Mouse (Mus musculus) lung, postnatal 0 days (tissue): Measurements from ENCODE around the gene Cd300lf. TPM values are rescaled to one million over a fixed set of nuclear protein-coding genes. Genes with fewer than 3 reads are reported as not detected.
A peak's percentile ranks its signal among the peaks of the same experiment; 100 is the strongest.

Experiments used
- ATAC-seq: fragments of 200-750 bp; cut with Nextera tagmentation; 2 replicates; pipeline ENCODE4 v1.8.0; 2017; ENCODE audit warnings: moderate library complexity
- DNase-seq: peaks from one replicate; pipeline ENCODE4 v3.0.0-alpha.2; 2016; ENCODE audit warnings: low spot score
- H3K27ac ChIP-seq: fragments of 300-500 bp; sonication (generic); 2 replicates; pipeline ENCODE4 v1.5.1; 2014; ENCODE audit warnings: antibody characterized with exemption, mild to moderate bottlenecking, low read length, mixed read lengths
- H3K27me3 ChIP-seq: fragments of 300-500 bp; sonication (generic); replicated peaks from 2 replicates; pipeline ENCODE4 v1.6.1; 2014; ENCODE audit warnings: low read length, mixed read lengths; ENCODE audit not compliant: insufficient read depth
- H3K36me3 ChIP-seq: fragments of 300-500 bp; sonication (generic); 2 replicates; pipeline ENCODE4 v1.6.1; 2014; ENCODE audit warnings: low read length, mixed read lengths; ENCODE audit not compliant: insufficient read depth
- H3K4me1 ChIP-seq: fragments of 300-500 bp; sonication (generic); 2 replicates; pipeline ENCODE4 v1.6.1; 2014; ENCODE audit warnings: antibody characterized with exemption, low read depth, low read length, mixed read lengths; ENCODE audit not compliant: insufficient read depth
- H3K4me2 ChIP-seq: fragments of 300-500 bp; sonication (generic); replicated peaks from 2 replicates; pipeline ENCODE4 v1.6.1; 2014; ENCODE audit warnings: low read depth, mild to moderate bottlenecking, low read length, moderate library complexity, mixed read lengths
- H3K4me3 ChIP-seq: fragments of 300-500 bp; sonication (generic); 2 replicates; pipeline ENCODE4 v1.5.1; 2014; ENCODE audit warnings: low read depth, low read length
- H3K9ac ChIP-seq: fragments of 300-500 bp; sonication (generic); replicated peaks from 2 replicates; pipeline ENCODE4 v1.6.1; 2014; ENCODE audit warnings: low read depth, mild to moderate bottlenecking
- H3K9me3 ChIP-seq: fragments of 300-500 bp; sonication (generic); 2 replicates; pipeline ENCODE4 v1.6.1; 2016; ENCODE audit warnings: low read length, mixed read lengths
- CTCF ChIP-seq: IDR thresholded peaks from 2 replicates; pipeline ENCODE4 v1.5.1; 2016; ENCODE audit warnings: antibody characterized with exemption, mild to moderate bottlenecking
- EP300 ChIP-seq: IDR thresholded peaks from 2 replicates; pipeline ENCODE4 v1.6.1; 2016; ENCODE audit warnings: antibody characterized with exemption, mild to moderate bottlenecking, control low read depth
- WGBS: fragments of 180-500 bp; shearing (Covaris S2); extraction: QIAGEN DNeasy Blood & Tissue Kit; methylation state at CpG from one replicate; pipeline ENCODE4 v1.1.7; 2014; 5-methylcytosine and 5-hydroxymethylcytosine counted together
- polyA plus RNA-seq: library from polyadenylated mRNA; unstranded; fragments of >200 nt; fragmentation: Nextera tagmentation; extraction: Ambion mirVana; gene quantifications from 2 replicates; pipeline ENCODE4 v1.2.1, GENCODE M21; 2015

Cd300lf gene
- polyA plus RNA-seq, 1 experiment from 2014 or later, result 13.1 TPM

DNA sequence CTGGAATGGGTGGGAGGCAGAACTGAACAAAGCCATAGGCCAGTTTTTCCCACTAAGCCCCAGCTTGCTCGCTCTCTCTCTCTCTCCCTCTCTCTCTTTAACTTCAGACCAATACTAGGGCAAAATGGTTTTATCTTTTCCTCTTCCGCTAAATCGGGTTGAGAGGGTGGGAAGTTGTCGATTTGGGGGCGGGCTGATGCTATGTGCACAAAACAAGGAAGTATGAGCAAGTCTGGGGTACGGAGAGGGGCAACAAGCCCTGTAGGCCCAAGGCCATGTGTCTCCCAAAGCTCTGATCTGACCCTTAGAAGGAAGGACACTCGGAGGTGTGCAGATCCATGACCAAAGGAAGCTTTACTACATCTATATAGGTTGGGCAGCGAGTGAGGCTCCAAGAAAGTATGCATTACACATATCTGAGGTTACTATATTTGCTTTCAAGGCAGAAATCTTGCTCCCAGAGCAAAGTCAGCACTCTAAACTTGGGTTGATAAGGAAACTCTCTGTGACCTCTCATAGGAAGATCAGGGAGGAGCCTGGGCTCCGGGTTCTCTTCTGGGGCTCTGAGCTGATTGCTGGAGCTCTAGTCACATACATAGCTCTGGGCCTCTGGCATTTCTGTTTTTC lies 27.9 kb upstream of the Cd300lf start:
- Histone ChIP-seq H3K27me3 (no peaks in the 10 kb centered on the region), H3K4me2 (no peak overlapping the region), H3K36me3 (no peaks in the 10 kb centered on the region), H3K4me1 (peaks cover 12% of the 10 kb centered on the region; the same call in 1 of the 2 replicates), H3K27ac (0 out of 2 replicates have a peak overlapping the region, but pooled peaks have one; percentile 6), H3K9me3 (no peaks in the 10 kb centered on the region), H3K9ac (no peak overlapping the region), H3K4me3 (no peak overlapping the region)
- no peak for TF ChIP-seq EP300
- WGBS, result 46% methylated on average over 9 of the region's 9 CpGs
- no peak for ATAC-seq
- DNase-seq, result no peak

DNA sequence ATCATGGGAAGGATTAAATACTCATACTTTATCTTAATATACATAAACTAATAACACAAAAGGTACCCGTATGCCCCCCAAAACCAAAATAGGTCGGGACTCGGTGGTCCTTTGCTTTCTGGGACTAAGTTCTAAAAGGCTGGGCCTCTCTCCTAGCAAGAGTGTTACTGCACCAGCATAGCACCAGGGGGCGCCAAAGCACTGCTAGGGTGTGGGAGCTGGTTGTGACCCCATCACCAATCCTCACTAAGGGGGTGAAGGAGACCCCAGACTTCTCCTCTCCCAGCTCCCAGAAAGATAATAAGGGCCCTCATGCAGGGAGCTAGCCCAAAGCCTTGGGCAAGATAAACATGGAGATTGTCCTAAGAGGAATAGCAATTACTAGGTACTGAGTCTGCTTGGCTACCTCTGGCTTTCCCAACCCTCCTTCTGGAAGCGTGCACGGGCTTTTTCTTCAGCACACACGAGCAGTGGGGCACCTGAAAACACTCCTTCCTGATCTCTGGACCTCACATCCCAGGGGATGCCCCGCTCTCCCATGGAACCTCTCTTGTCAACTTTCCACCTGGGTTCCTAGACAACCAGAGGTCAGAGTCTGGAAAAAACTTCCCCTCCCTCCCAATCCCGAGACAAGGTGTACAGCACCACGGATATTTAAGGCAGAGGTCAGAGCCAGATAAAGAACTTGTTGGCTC lies 27.2 kb upstream of the Cd300lf start:
- Histone ChIP-seq H3K9me3 (no peaks in the 10 kb centered on the region), H3K27me3 (no peaks in the 10 kb centered on the region), H3K36me3 (no peaks in the 10 kb centered on the region), H3K4me1 (peaks cover 12% of the 10 kb centered on the region; the same call in 1 of the 2 replicates), H3K4me3 (no peak overlapping the region), H3K4me2 (no peak overlapping the region), H3K9ac (no peak overlapping the region), H3K27ac (no peak overlapping the region)
- TF ChIP-seq CTCF, result peak; percentile 90
- TF ChIP-seq EP300, result no peak
- peak; percentile 78 for DNase-seq
- ATAC-seq, result no peak
- 28% methylated on average over 10 of the region's 10 CpGs for WGBS

GRCm38 (mm10) chr11:115160016-115160797 lies 26.4 kb upstream of the Cd300lf start:
- H3K4me1 ChIP-seq, result peaks cover 12% of the 10 kb centered on the region; the same call in 1 of the 2 replicates
- DNase-seq (peak; percentile 70), ATAC-seq (no peak)
- WGBS, result 47% methylated on average over 11 of the region's 11 CpGs
- H3K4me3 ChIP-seq, result no peak overlapping the region
- H3K9ac ChIP-seq, result no peak overlapping the region
- H3K27me3 ChIP-seq, result no peaks in the 10 kb centered on the region
- TF ChIP-seq EP300 (no peak), CTCF (peak; percentile 90)
- H3K36me3 ChIP-seq, result no peaks in the 10 kb centered on the region
- H3K9me3 ChIP-seq, result no peaks in the 10 kb centered on the region
- H3K4me2 ChIP-seq, result no peak overlapping the region
- no peak overlapping the region for H3K27ac ChIP-seq

GRCm38 (mm10) chr11:115157933-115158719 lies 24.3 kb upstream of the Cd300lf start:
- H3K9ac ChIP-seq, result 0 out of 2 replicates have a peak overlapping the region, but pooled peaks have one; percentile 8

GRCm38 (mm10) chr11:115155053-115155634 lies 21.4 kb upstream of the Cd300lf start:
- whole genome bisulfite sequencing, result 7% methylated on average over 5 of the region's 5 CpGs
- H3K4me1 ChIP-seq, result peaks cover 7% of the 10 kb centered on the region; the same call in 1 of the 2 replicates
- DNase-seq (no peak), ATAC-seq (no peak)
- H3K4me3 ChIP-seq, result no peak overlapping the region
- no peak overlapping the region for H3K27ac ChIP-seq
- H3K27me3 ChIP-seq, result 0 out of 2 replicates have a peak, but pooled peaks cover 6% of the 10 kb centered on the region
- H3K9ac ChIP-seq, result no peak overlapping the region
- H3K4me2 ChIP-seq, result no peak overlapping the region
- H3K36me3 ChIP-seq, result no peaks in the 10 kb centered on the region
- TF ChIP-seq CTCF (no peak), EP300 (no peak)
- no peaks in the 10 kb centered on the region for H3K9me3 ChIP-seq

More at GRCm38 (mm10) chr11:115157933-115158719, 24.3 kb upstream of the Cd300lf start:
- no peak for ATAC-seq
- no peak overlapping the region for H3K27ac ChIP-seq
- H3K27me3 ChIP-seq, result 0 out of 2 replicates have a peak, but pooled peaks cover 6% of the 10 kb centered on the region
- no peak overlapping the region for H3K4me2 ChIP-seq
- TF ChIP-seq CTCF (no peak), EP300 (no peak)
- no peaks in the 10 kb centered on the region for H3K9me3 ChIP-seq
- 11% methylated on average over 12 of the region's 12 CpGs for WGBS
- DNase-seq, result no peak
- no peak overlapping the region for H3K4me3 ChIP-seq
- no peaks in the 10 kb centered on the region for H3K36me3 ChIP-seq
- peaks cover 12% of the 10 kb centered on the region; the same call in 1 of the 2 replicates for H3K4me1 ChIP-seq
